Mouse (Mus musculus) myocyte (in vitro differentiated cells): Measurements from ENCODE around the gene Rbms1.

ENCODE experiments used
- POLR2A ChIP-seq: IDR thresholded peaks from one replicate; pipeline ENCODE4 v1.6.1; 2011; ENCODE audit warnings: low read depth, mild to moderate bottlenecking, control low read depth, moderate library complexity; ENCODE audit not compliant: insufficient read length
- REST ChIP-seq: IDR thresholded peaks from one replicate; pipeline ENCODE4 v1.6.1; 2011; ENCODE audit warnings: mild to moderate bottlenecking, control low read depth, moderate library complexity; ENCODE audit not compliant: insufficient read depth, insufficient read length
- SRF ChIP-seq: IDR thresholded peaks from one replicate; pipeline ENCODE4 v1.6.1; 2011; ENCODE audit warnings: low read depth; ENCODE audit not compliant: control insufficient read depth, insufficient read length
- TCF3 ChIP-seq: IDR thresholded peaks from one replicate; pipeline ENCODE4 v1.6.1; 2011; ENCODE audit warnings: low read depth, control low read depth; ENCODE audit not compliant: insufficient read length

DNA sequence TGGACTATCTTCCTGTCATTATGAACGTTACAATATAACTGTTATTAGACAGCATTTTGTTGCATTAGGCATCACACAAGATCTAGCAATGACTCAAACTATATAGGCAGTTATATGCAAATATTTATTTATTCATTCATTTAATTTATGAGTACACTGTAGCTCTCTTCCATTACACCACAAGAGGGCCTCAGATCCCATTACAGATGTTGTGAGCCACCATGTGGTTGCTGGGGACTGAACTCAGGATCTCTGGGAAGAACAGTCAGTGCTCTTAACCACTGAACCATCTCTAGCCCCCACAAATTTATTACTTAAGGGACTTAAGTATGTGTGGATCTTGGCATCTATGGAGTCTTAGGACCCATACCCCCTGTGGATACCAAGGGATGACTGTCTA is 214.4 kb downstream of the Rbms1 start:
- TF ChIP-seq TCF3: no peak
- no peak for TF ChIP-seq REST
- TF ChIP-seq POLR2A: no peak
- no peak for TF ChIP-seq SRF
